Mouse (Mus musculus) neural tube, embryonic 10.5 days (tissue): ENCODE measurements around the gene Dnah7a.
"Not testable (repeated sequence)": the region's sequence is repeated elsewhere in the genome, so short reads cannot be mapped to it uniquely, and the experiment has no call there.

Experiments
- DNase-seq: peaks from one replicate; pipeline ENCODE4 v3.0.0-alpha.2; 2017; ENCODE audit warnings: low spot score; ENCODE audit errors: extremely low spot score

The Dnah7a gene

GRCm38 (mm10) chr1:53706431-53707361, at the start of gene Dnah7a:
Gene Dnah7a, minus strand, starts transcription at chr1:53706784.
- peak; percentile 81 for DNase-seq

DNA sequence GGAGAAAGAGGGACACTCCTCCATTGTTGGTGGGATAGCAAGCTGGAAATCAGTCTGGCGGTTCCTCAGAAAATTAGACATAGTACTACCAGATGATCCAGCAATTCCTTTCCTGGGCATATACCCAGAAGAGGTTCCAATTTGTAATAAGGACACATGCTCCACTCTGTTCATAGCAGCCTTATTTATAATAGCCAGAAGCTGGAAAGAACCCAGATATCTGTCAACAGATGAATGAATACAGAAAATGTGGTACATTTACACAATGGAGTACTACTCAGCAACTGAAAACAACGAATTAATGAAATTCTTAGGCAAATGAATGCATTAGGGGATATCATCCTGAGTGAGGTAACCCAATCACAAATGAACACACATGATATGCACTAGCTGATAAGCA, 46.9 kb upstream of the Dnah7a start:
- DNase-seq: not testable (repeated sequence)

- DNase-seq: no peak
These were observed 44.6 kb upstream of the Dnah7a start for GRCm38 (mm10) chr1:53751144-53751543.

GRCm38 (mm10) chr1:53750697-53751096, 44.1 kb upstream of the Dnah7a start:
- not testable (repeated sequence) for DNase-seq

DNA sequence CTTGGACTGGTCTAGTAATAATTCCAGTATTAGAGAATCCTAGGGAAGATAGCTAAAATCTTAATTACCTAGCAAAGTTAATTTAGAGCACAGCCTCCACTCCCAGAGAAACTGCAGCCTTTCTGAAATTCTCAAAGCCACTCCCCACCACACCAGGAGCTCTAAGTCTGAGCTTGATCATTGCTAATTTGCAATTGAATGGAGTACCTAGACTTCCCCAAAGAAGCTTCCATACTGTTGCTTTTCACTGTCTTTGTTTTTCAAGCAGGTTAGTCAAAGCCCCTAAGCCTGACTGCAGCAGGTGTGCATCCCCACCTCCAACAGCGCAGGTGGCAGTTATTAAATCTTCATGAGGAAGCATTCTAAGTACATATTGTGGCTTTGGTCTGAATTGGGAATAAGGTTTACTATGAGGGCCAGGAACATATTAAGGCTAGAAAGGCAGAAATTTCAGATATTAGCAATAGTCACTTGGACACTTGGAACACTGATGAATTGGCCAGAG, 43.3 kb upstream of the Dnah7a start:
- DNase-seq: not testable (repeated sequence)

DNA sequence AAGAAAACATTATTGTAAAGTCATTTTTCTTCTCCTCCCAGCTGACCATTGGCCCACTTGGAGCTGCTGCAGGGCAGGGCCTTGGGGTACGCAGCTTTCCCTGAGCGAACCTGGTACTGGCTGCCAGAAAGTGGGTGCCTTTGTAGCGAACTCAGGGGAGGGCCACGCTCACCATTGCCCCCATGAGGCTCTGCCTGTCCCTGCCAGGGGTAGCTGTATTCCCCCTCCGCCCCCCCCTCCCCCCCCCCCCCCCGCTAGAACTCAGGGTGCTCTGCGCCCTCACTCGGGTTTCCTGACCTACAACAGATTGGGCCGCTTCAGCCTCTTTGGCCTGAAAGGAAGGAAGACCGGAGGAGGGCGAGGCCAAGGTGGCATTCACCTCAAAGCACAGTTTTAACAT, 42.0 kb upstream of the Dnah7a start:
- no peak for DNase-seq

DNA sequence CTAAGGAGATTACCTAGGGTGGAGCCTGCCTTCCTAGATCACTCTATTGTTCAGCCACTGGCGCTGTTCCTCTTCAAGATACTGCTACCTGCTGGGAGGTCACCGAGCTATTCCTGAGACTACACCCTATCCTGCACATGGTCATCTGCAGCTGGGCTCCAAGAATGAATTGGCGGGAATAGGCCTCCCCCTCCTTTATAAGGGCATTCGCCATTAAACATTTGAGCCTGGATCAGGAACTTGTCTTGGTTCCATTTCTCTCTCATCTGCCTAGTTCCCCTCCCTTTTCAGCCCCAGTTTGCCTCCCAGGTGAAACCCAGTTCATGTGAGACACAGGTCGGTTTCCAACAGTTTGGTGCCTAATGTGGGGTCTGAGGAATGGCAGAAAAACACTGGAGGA, 39.4 kb upstream of the Dnah7a start:
- DNase-seq: no peak

GRCm38 (mm10) chr1:53741742-53742458, 35.3 kb upstream of the Dnah7a start:
- DNase-seq: no peak

DNA sequence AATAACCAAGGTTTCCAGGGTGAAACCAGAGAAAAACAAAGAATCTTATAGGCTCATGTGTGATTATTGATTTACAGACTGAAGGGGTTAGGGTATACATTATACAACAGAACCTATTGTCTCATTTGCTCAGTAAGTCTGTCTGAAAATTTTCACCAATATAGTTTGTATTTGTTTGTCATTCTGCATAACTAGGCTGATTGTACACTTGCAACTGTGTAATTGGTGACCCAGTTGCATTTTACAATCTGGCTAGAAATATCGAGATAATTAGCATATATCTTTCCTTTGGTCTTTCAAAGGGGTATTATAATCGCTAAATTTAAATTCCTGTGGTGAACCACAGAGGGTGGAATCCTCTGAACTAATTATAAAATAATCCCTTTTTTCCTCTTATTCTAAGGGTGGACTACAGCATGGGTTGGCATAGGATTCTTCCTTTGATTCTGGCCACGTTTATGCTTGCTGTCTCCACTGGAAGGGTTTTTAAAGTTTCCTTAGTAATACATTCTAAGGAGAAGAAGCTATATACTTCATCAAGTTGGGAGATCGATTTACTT, 34.3 kb upstream of the Dnah7a start:
- no peak for DNase-seq

DNA sequence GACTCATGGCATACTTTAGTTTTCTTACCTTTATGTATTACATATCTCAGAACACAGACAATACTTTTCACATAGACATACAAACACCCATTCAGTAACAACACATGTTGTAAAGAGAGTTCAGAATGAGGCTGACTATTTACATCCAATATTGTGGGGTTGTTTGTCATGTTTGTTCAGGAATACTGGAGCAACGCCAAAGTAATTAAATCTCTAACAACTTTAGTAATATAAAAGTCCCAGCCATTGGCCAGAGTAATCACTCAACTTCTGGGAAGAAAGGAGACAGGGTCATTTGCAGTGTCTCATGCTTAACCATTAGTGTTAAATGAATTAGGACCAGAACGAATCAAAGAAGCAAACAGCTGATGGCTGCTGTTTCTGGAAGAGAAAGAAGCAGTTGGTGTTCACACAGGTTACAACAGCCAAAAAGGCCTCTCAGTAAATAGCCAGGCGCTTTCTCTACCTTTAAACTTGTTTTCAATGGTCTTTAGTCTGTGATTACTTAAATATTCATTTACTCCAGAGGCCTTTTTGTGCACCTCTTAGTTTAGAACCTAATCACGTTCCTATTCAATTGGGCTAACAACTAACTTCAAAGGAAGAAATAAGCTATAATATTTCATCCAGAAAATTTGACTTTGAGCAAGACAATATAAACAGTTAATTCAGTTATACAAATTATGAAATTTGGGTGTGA, 33.6 kb upstream of the Dnah7a start:
- DNase-seq: not testable (repeated sequence)

DNA sequence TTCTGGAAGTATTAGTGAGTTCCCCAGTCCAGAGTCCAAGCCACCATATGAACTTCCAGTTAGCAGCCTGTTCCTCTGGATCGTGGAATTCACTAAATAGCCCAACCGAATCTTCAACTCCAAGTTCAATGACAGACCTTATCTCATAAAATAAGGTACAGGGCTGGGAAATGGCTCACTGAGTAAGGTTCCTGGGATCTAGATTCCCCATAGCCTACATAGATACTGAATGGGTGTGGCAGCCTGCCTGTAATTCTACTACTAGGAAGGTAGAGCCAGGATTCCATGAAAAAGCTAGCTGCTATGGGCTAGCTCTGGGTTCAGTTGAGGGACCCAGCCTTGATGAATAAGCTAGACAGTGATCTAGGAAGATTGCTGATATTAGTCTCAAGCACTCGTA, 30.0 kb upstream of the Dnah7a start:
- DNase-seq: no peak

- DNase-seq: no peak
These were observed 22.1 kb upstream of the Dnah7a start for GRCm38 (mm10) chr1:53728489-53729225.

- DNase-seq: no peak
These were observed 20.3 kb upstream of the Dnah7a start for GRCm38 (mm10) chr1:53726883-53727282.

GRCm38 (mm10) chr1:53721353-53721752, 14.8 kb upstream of the Dnah7a start:
- DNase-seq: no peak

GRCm38 (mm10) chr1:53720601-53721351, 14.2 kb upstream of the Dnah7a start:
- DNase-seq: no peak

DNA sequence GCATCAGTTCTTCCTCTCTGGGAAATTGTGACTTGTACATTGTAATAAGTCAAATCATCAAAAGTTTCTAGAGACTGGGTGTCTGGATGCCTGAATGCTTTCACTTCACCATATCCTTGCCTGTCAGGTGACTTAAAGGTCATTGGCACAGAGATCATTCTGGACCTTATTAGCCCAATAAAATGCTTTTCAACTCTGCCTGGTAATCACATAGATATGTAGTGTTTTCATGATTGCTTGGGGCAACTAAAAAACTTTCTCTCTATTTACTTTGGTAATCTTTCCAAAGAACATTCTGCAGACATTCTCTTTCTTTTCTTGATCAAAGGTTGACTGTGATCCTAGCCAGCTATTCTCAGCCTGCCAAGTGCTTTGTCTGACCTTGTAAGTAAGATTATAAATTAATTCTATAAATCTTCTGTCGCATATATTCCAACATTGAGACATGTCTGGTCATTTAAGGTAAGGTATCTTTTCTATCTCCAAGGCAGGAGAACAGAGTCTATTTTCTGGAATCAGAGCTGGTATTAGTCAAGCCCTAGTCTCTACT, 9.5 kb upstream of the Dnah7a start:
- DNase-seq: no peak

GRCm38 (mm10) chr1:53715446-53715845, 8.9 kb upstream of the Dnah7a start:
- DNase-seq: no peak

GRCm38 (mm10) chr1:53713383-53713782, 6.8 kb upstream of the Dnah7a start:
- not testable (repeated sequence) for DNase-seq

- DNase-seq: no peak
These were observed 4.5 kb upstream of the Dnah7a start for GRCm38 (mm10) chr1:53711069-53711468.

DNA sequence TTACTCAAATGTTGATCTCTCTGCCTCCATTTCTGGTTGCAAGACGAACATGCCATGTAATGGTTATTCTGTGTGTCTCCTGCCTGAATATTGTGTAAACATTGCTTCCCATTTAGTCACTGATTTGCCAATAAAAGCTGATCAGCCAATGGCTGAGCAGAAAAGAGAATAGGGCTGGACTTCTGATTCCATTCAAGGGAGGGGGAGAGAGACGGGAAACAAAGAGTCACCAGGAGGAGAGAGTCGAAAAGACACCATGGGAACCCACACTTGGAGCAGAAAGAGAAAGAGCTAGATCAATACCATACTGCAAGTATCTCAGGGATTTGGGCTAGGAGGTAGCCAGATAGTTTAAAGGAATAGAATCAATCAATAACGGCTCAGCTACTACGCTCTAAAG, 3.0 kb upstream of the Dnah7a start:
- DNase-seq: not testable (repeated sequence)
